Mouse (Mus musculus) G1E (cell line): Measurements from ENCODE around the gene Fam124a. TPM values are rescaled to one million over a fixed set of nuclear protein-coding genes. Genes with fewer than 3 reads are reported as not detected.
"Not testable (repeated sequence)": the region's sequence is repeated elsewhere in the genome, so short reads cannot be mapped to it uniquely, and the experiment has no call there.

Experiments
- ATAC-seq: 2 replicates; pipeline ENCODE4 v1.8.0; 2016; ENCODE audit warnings: mild to moderate bottlenecking; ENCODE audit not compliant: insufficient number of reproducible peaks, poor library complexity, low FRiP score, severe bottlenecking; ENCODE audit errors: extremely low read depth
- DNase-seq: peaks from one replicate; pipeline ENCODE4 v3.0.0; 2012; ENCODE audit warnings: low spot score
- H3K27me3 ChIP-seq: 2 replicates; pipeline ENCODE4 v1.6.1; 2012; ENCODE audit warnings: mild to moderate bottlenecking, low read length, inconsistent platforms; ENCODE audit not compliant: insufficient read depth
- H3K36me3 ChIP-seq: replicated peaks from 2 replicates; pipeline ENCODE3; 2012; ENCODE audit warnings: mild to moderate bottlenecking, inconsistent platforms
- H3K4me1 ChIP-seq: 2 replicates; pipeline ENCODE4 v1.6.1; 2012; ENCODE audit warnings: low read depth, low read length, inconsistent platforms, mixed read lengths; ENCODE audit not compliant: insufficient read depth
- H3K4me3 ChIP-seq: 2 replicates; pipeline ENCODE4 v1.5.1; 2012; ENCODE audit warnings: low read depth, mild to moderate bottlenecking, inconsistent platforms, low read length, moderate library complexity, mixed read lengths
- H3K9me3 ChIP-seq: replicated peaks from 2 replicates; pipeline ENCODE4 v1.6.1; 2012; ENCODE audit warnings: inconsistent platforms
- CTCF ChIP-seq: IDR thresholded peaks from 2 replicates; pipeline ENCODE4 v1.5.1; 2012; ENCODE audit warnings: low read depth, low read length, inconsistent platforms, mixed read lengths
- GATA1 ChIP-seq: IDR thresholded peaks from 2 replicates; pipeline ENCODE4 v1.6.1; 2012; ENCODE audit warnings: borderline replicate concordance, low read length, inconsistent platforms, mixed read lengths
- GATA2 ChIP-seq: IDR thresholded peaks from 2 replicates; pipeline ENCODE4 v1.6.1; 2012; ENCODE audit warnings: low read depth, low read length, inconsistent platforms, borderline replicate concordance
- POLR2AphosphoS5 ChIP-seq: IDR thresholded peaks from 2 replicates; pipeline ENCODE4 v1.6.1; 2012; ENCODE audit warnings: low read depth, low read length, inconsistent platforms; ENCODE audit not compliant: insufficient replicate concordance
- TAL1 ChIP-seq: conservative IDR thresholded peaks from 2 replicates; pipeline ENCODE4 v1.6.1; 2012; ENCODE audit warnings: low read depth, low read length, inconsistent platforms, mixed read lengths
- polyA plus RNA-seq: library from polyadenylated mRNA; stranded (reverse); fragments of >175 nt; gene quantifications from 2 replicates; pipeline ENCODE4 v1.2.3, GENCODE M21; 2012
- total RNA-seq, 2 experiments: library from RNA; stranded (forward) in 1 of 2; stranded (reverse) in 1 of 2; fragments of 200-1000 nt in 1 of 2; fragments of >200 nt in 1 of 2; fragmentation: Nextera tagmentation in 1 of 2; gene quantifications; 2 replicates each; pipeline ENCODE4 v1.2.3; 2014 to 2017

Gene Fam124a
- total and polyA plus RNA-seq, 3 experiments: 0.05 to 2.0 TPM; not detected in 1

- no peak for DNase-seq
- ATAC-seq: no peak
- Histone ChIP-seq H3K4me1 (no peaks in the 10 kb centered on the region), H3K36me3 (no peaks in the 10 kb centered on the region), H3K9me3 (no peaks in the 10 kb centered on the region), H3K27me3 (peaks cover 9% of the 10 kb centered on the region), H3K4me3 (no peak overlapping the region)
- TF ChIP-seq GATA1 (no peak), GATA2 (no peak), CTCF (no peak), POLR2AphosphoS5 (no peak), TAL1 (no peak)
These were observed 588 bp downstream of the Fam124a start for GRCm38 (mm10) chr14:62555840-62556810.

GRCm38 (mm10) chr14:62557111-62557510, 1.6 kb downstream of the Fam124a start:
- no peaks in the 10 kb centered on the region for H3K36me3 ChIP-seq
- peaks cover 9% of the 10 kb centered on the region for H3K27me3 ChIP-seq
- DNase-seq (no peak), ATAC-seq (no peak)
- no peak overlapping the region for H3K4me3 ChIP-seq
- H3K4me1 ChIP-seq: no peaks in the 10 kb centered on the region
- TF ChIP-seq GATA2: no peak
- no peak for TF ChIP-seq GATA1
- no peak for TF ChIP-seq CTCF
- H3K9me3 ChIP-seq: no peaks in the 10 kb centered on the region

- H3K9me3 ChIP-seq: no peaks in the 10 kb centered on the region
- no peaks in the 10 kb centered on the region for H3K36me3 ChIP-seq
- no peaks in the 10 kb centered on the region for H3K4me1 ChIP-seq
- no peak for DNase-seq
- TF ChIP-seq GATA2 (no peak), POLR2AphosphoS5 (no peak), CTCF (no peak), TAL1 (no peak), GATA1 (no peak)
- H3K4me3 ChIP-seq: no peak overlapping the region
- peaks cover 7% of the 10 kb centered on the region for H3K27me3 ChIP-seq
- no peak for ATAC-seq
These were observed 6.6 kb downstream of the Fam124a start for GRCm38 (mm10) chr14:62561875-62562748.

GRCm38 (mm10) chr14:62563679-62564078, 8.1 kb downstream of the Fam124a start:
- DNase-seq (no peak), ATAC-seq (no peak)
- H3K4me1 ChIP-seq: no peaks in the 10 kb centered on the region
- TF ChIP-seq GATA1 (no peak), GATA2 (no peak), TAL1 (no peak), POLR2AphosphoS5 (no peak)
- no peaks in the 10 kb centered on the region for H3K9me3 ChIP-seq
- peaks cover 7% of the 10 kb centered on the region for H3K27me3 ChIP-seq
- no peak overlapping the region for H3K4me3 ChIP-seq
- no peaks in the 10 kb centered on the region for H3K36me3 ChIP-seq

- H3K36me3 ChIP-seq, H3K9me3 ChIP-seq, H3K4me1 ChIP-seq, H3K27me3 ChIP-seq, H3K4me3 ChIP-seq, DNase-seq, ATAC-seq: not testable (repeated sequence)
These were observed 11.3 kb downstream of the Fam124a start, which contains the start of gene Gm4131 for GRCm38 (mm10) chr14:62566821-62567220. TSS of gene Gm4131 (minus strand) at chr14:62566921.

GRCm38 (mm10) chr14:62569463-62569862, 13.9 kb downstream of the Fam124a start:
- H3K36me3 ChIP-seq: no peaks in the 10 kb centered on the region
- no peaks in the 10 kb centered on the region for H3K4me1 ChIP-seq
- H3K4me3 ChIP-seq: no peak overlapping the region
- DNase-seq (no peak), ATAC-seq (no peak)
- no peaks in the 10 kb centered on the region for H3K9me3 ChIP-seq
- H3K27me3 ChIP-seq: 0 out of 2 replicates have a peak, but pooled peaks cover 2% of the 10 kb centered on the region
- TF ChIP-seq CTCF (no peak), TAL1 (no peak), GATA1 (no peak)
